Mouse (Mus musculus) brain, embryonic 14.5 days (tissue): Measurements from ENCODE around the gene Gstm3.

Experiments used
- CTCF ChIP-seq: fragments of 200-500 bp; IDR thresholded peaks from 2 replicates; pipeline ENCODE4 v1.5.1; 2012; ENCODE audit warnings: inconsistent platforms, mild to moderate bottlenecking, moderate library complexity, borderline replicate concordance; ENCODE audit not compliant: insufficient read depth, insufficient read length; ENCODE audit errors: extremely low read depth
- POLR2A ChIP-seq: fragments of 200-500 bp; IDR thresholded peaks from 2 replicates; pipeline ENCODE4 v1.6.1; 2012; ENCODE audit warnings: mild to moderate bottlenecking, inconsistent platforms, borderline replicate concordance; ENCODE audit not compliant: poor library complexity, insufficient read depth, insufficient read length, severe bottlenecking; ENCODE audit errors: extremely low read depth

- TF ChIP-seq CTCF, result peak; percentile 43; the same call in 1 of the 2 replicates
- no peak for TF ChIP-seq POLR2A
Measured at GRCm38 (mm10) chr3:107917097-107917496, 52.0 kb downstream of the Gstm3 start.
